Mouse (Mus musculus) lung, postnatal 25 days (tissue): ENCODE results near the gene Fst.

Experiments used
- DNase-seq: peaks from one replicate; pipeline ENCODE4 v3.0.0; 2022; ENCODE audit warnings: low spot score

The Fst gene

DNA sequence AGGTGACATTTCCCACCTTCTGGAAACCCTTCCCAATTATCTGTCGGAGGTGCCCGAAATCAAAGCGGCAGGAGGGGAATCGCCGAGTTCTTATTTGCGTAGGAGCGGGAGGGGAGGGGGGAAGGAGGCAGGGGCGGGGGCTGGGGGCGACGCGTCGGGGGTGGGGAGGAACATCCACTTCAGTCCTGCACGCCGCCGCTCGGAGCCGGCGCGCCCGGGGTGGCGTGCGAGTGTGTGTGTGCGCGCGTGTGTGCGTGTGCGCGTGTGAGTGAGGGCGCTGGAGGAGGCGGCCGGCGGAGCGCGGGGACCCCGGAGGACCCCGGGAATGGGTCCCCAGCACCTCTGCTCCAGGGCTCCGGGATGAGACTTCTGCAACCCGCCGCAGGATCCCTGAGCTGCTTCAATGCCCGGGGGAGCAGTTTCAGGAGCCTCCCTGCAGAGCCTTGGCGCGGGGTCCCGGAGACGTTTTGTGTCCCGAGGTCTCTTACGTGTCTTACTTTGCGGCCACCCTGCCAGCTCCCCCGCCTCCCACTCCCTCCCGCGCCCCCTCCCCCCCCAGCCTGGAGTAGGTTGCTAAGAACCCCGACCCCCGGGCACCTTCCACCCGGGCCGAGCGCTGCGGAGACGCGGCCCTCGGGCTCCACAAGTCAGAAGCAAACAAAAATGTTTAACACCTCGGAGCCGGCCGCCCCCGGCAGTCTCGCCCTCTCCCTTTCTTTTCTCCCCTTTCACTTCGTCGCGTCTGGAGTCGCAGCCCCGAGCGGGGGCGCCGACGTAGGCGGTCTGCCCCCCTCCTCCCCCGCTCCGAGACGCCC, at the start of gene Fst:
Gene Fst, minus strand, starts transcription at position 66 of the 815 bp plus-strand sequence.
- no peak for DNase-seq

- DNase-seq = no peak
Observed at GRCm38 (mm10) chr13:114493826-114494225, 35.1 kb upstream of the Fst start.

- no peak for DNase-seq
Observed at GRCm38 (mm10) chr13:114488178-114488577, 29.4 kb upstream of the Fst start.

- DNase-seq = no peak
Observed at GRCm38 (mm10) chr13:114478329-114478728, 19.6 kb upstream of the Fst start.

GRCm38 (mm10) chr13:114469945-114470344, 11.2 kb upstream of the Fst start:
- no peak for DNase-seq

DNA sequence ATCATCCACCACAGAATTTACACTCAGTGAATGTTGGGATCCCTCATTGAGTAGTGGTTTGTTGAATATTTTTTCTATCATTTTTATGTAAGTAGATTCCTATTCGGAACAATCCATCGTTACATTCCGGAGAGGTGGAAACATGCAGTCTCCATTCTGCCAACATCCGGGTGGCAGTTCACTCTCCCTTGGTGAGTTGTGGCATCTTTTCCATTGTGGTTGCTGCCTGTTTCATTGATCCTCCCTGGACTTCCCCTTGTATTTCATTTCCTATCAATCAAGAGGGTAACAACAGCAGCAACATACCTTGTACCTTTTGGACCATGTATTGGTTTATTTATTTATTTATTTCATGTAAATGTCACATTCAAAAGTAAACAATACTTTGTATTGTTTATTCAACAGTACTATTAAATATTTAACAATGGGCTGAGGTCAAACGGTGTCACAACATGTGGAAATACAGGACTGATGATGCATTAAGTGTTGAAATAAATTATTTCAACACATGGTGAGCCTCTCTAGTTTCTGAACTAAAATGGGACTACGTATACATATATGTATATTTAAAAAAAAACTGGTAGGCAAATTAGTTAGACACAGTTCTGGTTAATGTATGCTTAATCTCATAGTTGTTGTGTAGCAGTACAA, 7.6 kb upstream of the Fst start:
- no peak for DNase-seq

DNA sequence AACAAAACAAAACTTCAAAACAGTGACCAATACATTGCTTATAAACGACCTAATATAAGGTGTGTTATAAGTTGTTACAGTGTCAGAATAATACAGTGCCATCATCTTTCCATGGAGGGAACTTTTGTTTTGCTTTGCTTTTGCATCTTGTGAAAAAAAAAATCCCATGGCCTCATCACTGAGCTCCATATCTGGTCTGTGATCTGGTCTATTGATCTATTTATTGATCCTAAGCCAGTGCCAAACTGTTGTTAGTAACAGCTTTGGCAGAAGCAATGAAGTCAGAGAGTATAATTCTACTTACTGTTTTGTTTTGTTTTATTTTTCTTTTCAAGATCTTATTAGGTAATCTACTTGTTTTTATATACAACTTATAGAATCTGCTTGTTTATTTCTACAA, 6.6 kb upstream of the Fst start:
- no peak for DNase-seq

- no peak for DNase-seq
Observed at GRCm38 (mm10) chr13:114464824-114465223, 6.1 kb upstream of the Fst start.

DNA sequence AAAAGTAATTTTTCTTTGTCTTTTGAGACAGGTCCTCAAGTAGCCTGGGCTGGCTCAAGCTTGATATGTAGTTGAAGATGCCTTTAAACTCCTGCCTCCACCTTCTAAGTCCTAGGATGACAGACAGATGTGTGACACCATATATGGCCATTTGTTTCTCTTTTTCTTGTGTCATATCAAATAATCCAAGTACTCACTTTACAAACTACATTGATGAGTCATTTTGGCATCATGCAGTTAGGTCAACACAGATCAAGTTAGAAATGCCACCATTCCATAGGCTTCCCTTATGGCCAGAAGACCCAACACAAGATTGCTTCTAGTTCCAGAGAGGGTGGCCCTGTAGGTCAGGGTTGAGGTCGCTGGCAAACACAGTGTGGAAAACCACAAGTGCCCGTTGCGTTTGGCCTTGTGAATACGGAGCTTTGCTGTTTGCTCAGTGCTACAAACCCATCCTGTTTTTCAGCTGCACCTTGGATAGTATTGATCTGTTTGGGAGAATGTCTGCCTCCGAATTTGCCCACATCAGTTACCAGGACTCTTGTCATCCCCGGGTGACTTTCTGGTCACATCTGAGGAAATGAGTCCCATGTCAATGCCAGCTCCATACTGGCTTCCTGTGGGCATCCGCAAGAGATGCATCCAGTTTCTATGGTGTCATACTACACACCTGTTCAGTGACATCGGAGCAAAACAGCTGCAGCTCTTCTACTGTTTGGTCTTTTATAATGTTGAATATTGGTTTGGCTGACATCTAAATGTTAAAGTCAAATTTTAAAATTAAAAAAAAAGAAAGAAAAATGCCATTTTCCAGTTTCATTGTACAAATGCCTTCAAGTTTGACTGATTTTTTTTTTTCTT, 4.0 kb upstream of the Fst start:
- DNase-seq = no peak

GRCm38 (mm10) chr13:114460306-114460892, 1.6 kb upstream of the Fst start:
- peak; percentile 50 for DNase-seq

GRCm38 (mm10) chr13:114459701-114460160, 980 bp upstream of the Fst start:
- DNase-seq = no peak

DNA sequence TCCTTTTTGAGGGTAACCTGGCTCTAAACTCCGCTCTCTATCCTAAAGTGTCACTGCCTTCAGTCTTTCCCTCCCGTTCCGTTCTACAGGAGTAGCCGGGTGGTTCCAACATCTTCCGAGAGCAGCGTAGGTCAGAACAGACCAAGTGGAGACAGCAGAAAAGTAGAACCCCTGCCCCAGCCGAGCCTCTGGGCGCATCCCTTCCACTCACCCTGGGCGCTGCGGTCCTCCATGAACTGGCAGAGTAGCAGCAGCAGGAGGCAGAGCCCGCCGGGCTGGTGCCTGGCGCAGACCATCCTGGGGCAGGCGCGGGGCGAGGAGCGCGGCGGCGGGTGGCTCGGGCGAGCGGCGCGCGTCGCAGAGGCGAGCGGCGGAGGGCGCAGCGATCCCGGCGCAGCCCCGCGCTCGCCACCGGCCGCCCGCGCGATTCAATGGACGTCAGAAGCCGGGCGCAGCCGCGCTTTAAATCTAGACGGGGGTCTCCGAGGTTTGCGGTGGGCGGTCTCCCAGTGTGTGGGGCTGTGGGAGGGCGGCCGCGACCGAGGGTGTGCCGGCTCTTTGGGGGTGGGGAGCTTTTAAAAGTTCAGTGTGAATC, 363 bp downstream of the Fst start:
- DNase-seq = no peak

- DNase-seq = no peak
Observed at GRCm38 (mm10) chr13:114457567-114458120, 1.1 kb downstream of the Fst start.

- peak; percentile 19 for DNase-seq
Observed at GRCm38 (mm10) chr13:114456766-114457566, 1.8 kb downstream of the Fst start.

- DNase-seq = no peak
Observed at GRCm38 (mm10) chr13:114456224-114456623, 2.5 kb downstream of the Fst start.

DNA sequence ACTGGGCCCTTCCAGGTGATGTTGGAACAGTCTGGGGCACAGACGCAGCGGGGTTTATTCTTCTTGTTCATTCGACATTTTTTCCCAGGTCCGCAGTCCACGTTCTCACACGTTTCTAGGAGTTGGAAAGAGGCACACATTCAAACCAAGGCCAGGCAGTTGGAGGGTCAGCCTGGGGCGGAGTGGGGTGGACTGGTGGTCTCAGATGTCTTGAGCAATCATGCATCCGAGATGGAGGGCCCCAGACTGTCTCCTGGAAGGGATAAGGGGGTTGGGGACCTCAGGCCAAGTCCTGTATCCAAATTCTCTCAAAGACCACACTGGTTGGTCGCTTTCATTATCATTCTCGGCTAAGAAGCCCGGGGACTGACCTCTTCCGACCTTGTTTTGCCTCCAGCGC, 3.0 kb downstream of the Fst start:
- no peak for DNase-seq

DNA sequence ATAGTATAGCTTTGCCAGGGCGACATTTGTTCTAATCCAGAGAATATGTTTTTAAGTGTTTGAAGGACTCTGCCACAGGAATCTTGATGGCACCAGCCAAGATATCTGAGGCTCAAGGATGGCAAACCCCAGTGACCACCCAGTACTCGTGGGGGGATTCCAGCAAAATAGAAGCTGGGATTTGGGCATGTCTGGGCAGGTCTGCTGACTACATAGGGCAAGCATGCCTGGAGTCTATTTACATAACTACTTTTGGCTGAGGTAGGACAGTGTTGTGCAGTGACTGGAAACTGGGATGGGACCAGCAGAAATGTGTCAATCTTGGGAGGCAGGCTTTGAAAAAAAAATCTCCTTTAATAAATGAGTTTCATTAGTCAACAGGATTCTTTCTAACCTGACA, 11.5 kb downstream of the Fst start:
- DNase-seq = no peak

DNA sequence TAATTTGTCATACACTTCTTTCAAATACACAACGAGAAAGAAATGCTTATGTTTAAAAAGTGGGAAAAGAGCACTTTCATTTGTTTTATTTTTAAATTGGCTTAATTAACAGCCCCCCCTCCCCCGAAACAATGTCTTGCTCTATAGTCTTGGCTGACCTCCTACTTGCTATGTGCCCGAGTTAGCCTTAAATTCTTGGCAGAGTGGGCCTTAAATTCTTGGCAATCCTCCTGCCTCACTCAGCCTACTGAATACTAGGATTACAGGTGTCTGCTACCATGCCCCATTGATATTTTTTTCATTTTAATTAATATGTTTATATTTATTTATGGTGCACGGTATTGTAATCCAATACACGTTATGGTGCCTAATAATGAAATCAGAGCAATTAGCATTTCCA, 26.3 kb downstream of the Fst start:
- no peak for DNase-seq

DNA sequence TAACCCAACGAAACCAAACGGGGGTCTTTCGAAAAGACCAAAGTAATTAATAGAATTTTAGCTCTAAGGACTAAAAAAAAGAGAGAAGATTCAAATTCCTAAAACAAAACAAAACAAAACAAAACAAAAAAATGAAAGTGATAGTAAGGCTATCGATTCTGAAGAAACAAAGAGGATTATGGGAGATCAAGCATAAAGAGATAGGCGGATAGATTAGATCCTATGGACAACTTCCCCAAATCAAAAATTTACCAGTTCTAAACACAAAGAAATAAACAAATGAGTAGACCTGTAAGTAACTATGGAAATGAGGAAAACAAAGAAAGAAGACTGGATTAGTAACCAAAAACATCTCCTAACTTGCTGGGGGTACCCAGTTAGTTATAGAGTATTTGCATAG, 33.5 kb downstream of the Fst start:
- DNase-seq = no peak

DNA sequence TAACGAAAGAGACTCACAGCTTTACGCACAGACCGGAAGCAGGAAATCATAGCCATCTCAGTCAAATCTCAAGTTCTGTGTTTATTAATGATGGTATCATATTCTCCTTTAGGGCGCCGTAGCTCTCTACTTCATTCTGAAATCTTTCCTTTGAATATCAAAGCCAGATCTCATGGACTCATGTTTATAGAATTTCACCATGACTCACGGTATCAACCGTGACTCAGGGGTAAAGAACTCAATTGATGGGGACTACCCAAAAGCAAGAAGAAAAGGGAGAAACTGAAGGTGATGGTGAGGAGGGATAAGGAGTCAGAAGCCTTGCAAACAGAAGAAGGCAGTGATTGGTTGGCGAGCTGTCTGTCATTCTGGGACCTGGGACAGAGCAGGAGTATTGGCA, 38.5 kb downstream of the Fst start:
- DNase-seq = no peak

DNA sequence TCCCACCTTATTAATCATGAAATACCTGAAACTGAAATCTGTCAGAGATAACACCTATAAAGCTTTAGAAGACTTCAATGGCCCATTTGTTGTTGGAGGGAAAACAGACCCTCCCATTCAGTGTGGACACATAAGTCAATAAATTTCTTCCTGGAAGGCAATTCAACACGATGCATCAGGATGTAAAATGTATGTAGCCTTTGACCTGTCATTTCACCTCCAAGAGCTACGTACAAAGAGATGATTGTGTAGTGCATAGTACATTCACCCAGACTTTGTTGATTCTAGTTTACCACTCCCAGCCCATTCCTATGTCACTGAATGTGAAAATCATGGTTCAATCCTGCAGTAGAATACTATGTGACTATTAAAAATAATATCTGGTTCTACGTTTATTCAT, 39.4 kb downstream of the Fst start:
- DNase-seq = no peak
